Mouse (Mus musculus) brain, adult 10 weeks (tissue): ENCODE results near the gene Nlrp2. TPM values are rescaled to one million over a fixed set of nuclear protein-coding genes. Genes with fewer than 3 reads are reported as not detected.

Source experiments
- polyA plus RNA-seq: library from polyadenylated mRNA; stranded (reverse); fragments of 350-450 nt; fragmentation: Illumina TruSeq; extraction: RNeasy Lipid Tissue Mini Kit (QIAGEN cat#74804); gene quantifications from one replicate; pipeline ENCODE4 v1.2.3, GENCODE M21; 2015; ENCODE audit warnings: low read depth, low replicate concordance

Nlrp2 gene
- polyA plus RNA-seq: not detected

GRCm38 (mm10) chr7:5350935-5351334 is at the start of gene Nlrp2:
Nlrp2 (minus strand) TSS chr7:5351035.

DNA sequence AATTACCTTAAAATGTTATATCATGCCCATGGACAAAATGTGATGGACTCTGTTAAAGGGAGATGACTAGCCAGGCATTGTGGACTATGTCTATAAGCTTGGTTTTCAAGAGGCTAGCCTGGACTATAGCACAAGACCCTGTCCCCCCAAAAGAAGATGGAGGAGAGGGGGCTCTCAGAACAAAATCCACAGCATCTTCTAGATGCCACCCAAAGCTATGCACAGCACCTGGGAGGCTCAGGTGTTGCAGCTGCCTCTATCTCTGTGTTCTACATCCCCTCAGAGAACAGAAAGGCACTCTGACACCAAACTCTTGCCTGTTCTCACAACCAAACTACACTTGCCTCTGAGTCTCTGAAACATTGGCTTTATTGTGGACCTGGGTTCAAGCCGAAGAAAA is 598 bp downstream of the Nlrp2 start, which contains the start of gene Gm5065:
Gm5065 (plus strand) TSS at position 301 of the 400 bp plus-strand sequence.

Other genes starting within 250 kb of the Nlrp2 start
- not detected for gene Rfpl4, start 234.1 kb downstream of the Nlrp2 start, polyA plus RNA-seq
- gene Rasl2-9, start 225.1 kb downstream of the Nlrp2 start, polyA plus RNA-seq: 0.49 TPM
- not detected for gene Vmn1r55, start 201.4 kb downstream of the Nlrp2 start, polyA plus RNA-seq
- not detected for gene Vmn1r56, start 154.3 kb downstream of the Nlrp2 start, polyA plus RNA-seq
- not detected for gene Vmn1r57, start 132.5 kb downstream of the Nlrp2 start, polyA plus RNA-seq
- gene Gm5065, start 498 bp downstream of the Nlrp2 start, polyA plus RNA-seq: not detected
- gene Vmn1r58, start 62.4 kb upstream of the Nlrp2 start, polyA plus RNA-seq: not detected
- gene Vmn1r59, start 105.7 kb upstream of the Nlrp2 start, polyA plus RNA-seq: not detected
- gene Vmn2r28, start 142.9 kb upstream of the Nlrp2 start, polyA plus RNA-seq: not detected
- gene Vmn1r60, start 196.3 kb upstream of the Nlrp2 start, polyA plus RNA-seq: not detected